Mouse (Mus musculus): ENCODE data around the gene Pacsin2.

Gene Pacsin2

DNA sequence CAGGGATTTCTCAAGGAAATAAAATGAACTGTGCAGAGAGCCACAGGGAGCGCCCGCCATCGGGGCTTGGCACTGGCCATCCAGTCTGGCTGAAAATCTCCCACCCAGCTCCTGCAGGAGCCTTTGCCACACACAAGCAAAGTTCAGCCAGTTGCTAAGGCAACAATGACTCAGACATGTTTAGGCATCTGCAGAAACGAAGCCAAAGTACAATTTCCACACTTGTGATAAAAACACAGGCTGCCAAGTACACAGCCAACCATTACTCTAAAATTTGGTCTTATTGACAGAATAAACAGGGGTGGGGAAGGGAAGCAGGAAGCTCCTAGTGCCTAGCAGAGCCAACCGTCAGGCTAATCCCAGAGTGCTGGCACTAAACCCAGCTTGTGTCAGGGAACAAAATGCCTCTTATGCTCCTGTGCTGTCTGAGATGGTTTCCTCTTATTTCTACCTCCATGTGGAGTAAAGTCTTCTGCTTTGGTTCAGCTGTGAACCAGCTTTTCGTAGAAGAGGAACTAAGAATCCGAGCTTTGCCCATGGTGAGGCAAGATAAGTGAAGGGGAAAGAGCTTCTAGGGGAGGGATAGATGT is 12.7 kb downstream of the Pacsin2 start:
- no peak for DNase-seq (ENCODE audit: low spot score in 2 of 2)

DNA sequence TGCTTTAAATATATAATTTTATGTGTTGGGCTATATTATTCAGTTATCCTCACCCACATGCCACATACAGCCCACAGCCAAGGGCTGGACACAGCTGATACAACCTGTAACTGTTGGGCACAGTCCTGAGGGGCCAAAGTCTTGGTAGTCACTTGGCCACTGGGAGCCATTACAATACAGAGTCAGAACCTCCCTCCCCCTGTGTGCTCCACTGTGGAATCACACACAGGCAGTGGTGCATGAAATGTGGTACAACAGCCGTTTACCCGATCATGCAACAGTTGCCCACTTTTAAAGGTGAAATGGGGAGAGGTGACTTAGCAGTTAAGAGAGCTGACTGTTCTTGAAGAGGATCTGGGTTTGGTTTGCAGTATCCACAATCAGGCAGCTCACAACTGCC is 14.4 kb downstream of the Pacsin2 start:
- no peak for DNase-seq (ENCODE audit: low spot score in 2 of 2)

GRCm38 (mm10) chr15:83448646-83449045 is 15.8 kb downstream of the Pacsin2 start:
- no peak for DNase-seq (ENCODE audit: low spot score in 2 of 2)

DNA sequence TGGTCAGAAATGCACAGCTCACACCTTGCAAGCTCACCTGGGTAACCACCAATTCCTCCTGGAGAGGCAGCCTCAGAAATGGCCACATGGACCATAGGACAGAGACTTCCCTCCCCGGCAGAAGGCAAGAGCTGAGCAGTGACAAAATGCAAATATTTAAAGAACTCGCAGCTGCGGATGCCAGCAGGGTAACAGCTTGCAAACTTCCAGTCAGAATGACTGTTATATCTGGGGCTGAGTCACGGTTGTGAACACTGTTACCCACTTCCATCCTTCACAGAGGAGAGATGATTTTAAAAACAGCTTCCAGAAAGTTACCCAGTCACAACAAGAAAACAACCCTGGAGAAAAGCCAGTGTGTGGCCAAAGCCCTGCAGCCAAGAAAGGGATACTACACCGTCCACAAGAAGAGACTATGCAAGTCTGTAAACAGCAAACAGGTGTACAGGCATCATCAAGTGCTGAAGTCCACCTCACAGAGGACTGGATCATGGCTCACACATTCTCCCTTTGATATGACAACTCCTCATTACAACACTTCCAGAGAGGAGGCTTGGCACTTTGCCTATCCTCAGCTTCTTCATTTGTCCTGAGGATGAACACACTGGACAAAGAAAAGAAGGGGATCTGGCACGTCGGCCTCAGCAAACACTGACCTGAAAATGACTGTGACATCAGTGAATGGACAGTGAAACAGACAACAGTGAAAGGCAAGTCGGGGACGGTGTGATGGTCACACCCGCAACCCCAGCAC is 16.4 kb downstream of the Pacsin2 start:
- peak; percentile 54 to 77 for DNase-seq (ENCODE audit: low spot score in 2 of 2)

GRCm38 (mm10) chr15:83445908-83446307 is 18.5 kb downstream of the Pacsin2 start:
- DNase-seq (ENCODE audit: low spot score in 2 of 2) = no peak

DNA sequence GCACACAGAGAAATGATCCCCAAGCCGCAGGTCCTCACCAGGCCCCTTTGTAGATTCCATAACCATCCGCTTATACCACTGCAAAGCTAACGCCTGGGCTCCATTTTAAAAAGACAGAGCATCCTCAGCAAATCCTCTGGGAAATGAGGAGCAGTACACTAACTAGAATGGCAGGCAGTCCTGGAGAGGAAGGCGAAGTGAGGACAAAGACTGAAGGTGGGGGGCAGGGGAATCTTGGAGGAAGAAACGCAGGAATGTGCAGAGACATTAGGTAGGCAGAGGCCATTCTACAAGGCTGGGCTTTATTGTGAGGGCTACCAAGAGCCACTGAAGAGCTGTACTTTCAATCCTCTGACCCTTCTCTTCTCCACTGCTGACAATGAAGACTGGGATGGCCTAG is 19.0 kb downstream of the Pacsin2 start:
- DNase-seq (ENCODE audit: low spot score in 2 of 2) = no peak

DNA sequence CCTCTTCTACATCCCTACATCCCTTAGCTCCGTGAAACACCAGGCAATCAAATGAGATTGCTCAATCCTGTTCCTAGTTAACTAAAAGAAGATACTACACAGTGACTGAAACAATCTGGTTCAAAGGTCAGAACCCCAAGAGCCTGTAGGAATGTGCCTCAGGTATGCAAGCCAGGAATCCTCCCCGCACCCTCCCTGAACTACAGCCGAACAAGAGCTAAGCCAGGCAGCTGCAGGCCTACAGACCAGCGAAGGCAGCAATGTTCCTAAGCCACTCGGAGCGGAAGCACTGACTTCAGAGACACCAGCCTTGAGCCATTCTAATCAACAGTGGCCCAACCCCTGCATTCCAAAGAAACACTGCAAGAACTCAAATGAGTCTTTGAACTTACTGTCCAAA is 20.0 kb downstream of the Pacsin2 start:
- DNase-seq (ENCODE audit: low spot score in 2 of 2) = no peak

- no peak for DNase-seq (ENCODE audit: low spot score in 2 of 2)
Measured at GRCm38 (mm10) chr15:83442495-83443037, 21.8 kb downstream of the Pacsin2 start.

- DNase-seq (ENCODE audit: low spot score in 2 of 2) = no peak
Measured at GRCm38 (mm10) chr15:83440726-83441125, 23.7 kb downstream of the Pacsin2 start.

DNA sequence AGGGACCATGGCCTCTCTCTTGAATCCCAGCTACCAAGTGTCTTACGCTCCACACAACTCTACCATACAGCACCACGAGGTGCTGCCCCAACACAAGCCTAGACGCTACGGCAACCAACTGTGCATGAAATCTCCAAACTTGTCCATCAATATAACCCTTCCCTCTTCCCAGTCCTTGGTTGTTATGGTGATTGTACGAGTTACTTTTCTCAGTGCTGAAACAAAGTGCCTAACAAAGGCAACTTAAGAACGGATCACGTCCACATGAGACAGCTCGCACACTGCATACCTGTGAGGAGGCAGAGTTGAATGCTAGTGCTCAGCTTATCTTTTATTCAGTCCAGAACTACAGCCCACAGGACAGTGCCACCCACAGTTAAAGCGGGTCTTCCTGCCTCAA is 27.9 kb downstream of the Pacsin2 start:
- no peak for DNase-seq (ENCODE audit: low spot score in 2 of 2)

- DNase-seq (ENCODE audit: low spot score in 2 of 2) = no peak
Measured at GRCm38 (mm10) chr15:83435324-83436090, 28.9 kb downstream of the Pacsin2 start.

DNA sequence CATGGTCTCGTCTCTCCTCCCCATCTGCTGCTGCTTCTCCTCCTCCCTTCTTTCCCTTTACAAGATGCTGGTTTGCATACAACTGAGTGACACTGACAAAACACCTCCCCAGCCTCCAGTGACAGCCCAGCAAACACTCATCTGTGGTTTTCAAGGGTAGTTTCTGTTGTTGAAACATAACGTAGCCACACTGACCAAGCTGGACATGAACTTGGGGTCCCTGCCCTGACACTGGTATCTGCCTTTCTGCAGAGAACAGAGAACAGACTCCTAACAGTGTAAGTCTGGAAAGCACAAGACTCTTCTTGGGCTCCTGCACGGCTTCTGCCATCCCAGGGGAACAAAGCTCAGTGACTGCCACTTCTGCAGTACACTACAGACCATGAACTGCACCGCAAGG is 29.7 kb downstream of the Pacsin2 start:
- no peak for DNase-seq (ENCODE audit: low spot score in 2 of 2)

DNA sequence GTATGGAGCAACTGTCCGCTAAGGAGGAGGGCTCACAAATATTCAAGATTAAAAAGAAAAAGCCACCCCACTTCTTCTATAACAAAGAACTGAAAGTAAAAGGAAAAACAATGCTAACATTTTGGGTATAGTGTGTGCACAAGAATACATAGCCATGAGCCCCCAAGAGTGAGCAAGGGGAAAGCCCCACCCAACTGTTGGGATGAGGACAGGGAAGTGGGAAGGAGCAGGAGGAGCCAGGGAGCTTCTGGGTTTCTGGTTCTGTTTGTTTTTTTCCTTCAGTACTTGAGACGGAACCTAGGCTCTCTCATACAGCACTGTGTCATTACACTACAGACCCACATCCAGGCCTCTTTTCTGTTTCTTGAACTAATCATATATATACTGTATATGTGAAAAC is 31.1 kb downstream of the Pacsin2 start:
- no peak for DNase-seq (ENCODE audit: low spot score in 2 of 2)

DNA sequence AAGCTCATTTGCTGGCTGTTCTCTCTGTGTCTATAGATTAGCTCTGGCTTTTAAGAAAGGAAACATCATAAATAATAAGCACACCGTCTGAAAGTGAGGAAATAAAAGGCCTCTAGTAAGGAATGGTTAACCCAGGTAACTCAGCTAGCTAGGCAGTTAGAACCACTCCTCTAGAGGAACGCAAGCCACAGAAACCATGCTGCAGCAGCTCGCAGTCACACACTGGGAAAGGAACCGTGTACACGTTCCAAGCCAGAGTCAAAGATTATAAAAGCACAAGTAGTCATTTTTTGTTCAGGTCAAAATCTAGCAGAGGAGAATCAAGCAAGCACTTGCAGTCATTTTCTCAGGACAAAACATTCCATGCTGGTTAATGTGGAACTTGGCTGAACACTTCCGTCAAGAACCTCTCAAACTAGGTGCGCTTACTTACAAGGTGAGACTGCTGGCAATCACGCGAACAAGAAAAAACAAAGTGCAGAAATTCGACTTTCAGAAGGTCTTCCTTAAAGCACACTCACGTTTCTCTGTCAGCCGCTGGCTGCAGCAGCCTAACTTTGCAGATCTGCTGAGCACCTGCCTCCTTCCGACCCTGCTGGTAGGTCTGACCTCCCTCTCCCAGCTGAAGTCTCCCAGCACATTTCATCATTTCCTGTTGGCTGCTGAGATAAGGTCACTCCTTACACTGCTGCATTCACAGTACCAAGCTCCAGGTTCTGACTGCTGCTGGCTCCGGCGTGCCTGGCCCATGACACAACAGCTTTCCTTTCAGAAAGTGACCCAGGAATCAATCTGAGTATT is 32.0 kb downstream of the Pacsin2 start:
- DNase-seq (ENCODE audit: low spot score in 2 of 2) = no peak

GRCm38 (mm10) chr15:83430986-83431763 is 33.2 kb downstream of the Pacsin2 start:
- DNase-seq (ENCODE audit: low spot score in 2 of 2) = no peak

DNA sequence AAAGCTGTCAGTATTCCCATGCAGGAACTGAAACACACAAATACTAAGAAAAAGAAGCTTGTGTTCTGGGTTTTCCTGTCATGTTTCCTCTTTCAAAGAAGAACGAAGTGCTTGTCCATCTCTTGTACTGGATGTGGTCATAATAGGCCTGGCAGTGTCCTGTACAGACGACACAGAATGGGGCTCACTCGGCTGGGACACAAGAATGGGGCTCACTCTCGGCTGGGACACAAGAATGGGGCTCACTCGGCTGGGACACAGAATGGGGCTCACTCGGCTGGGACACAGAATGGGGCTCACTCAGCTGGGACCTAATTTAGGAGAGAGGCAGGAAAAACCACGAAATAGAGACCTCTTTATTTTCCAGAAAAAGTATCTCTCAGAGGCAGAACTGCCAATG is 34.0 kb downstream of the Pacsin2 start:
- DNase-seq (ENCODE audit: low spot score in 2 of 2) = no peak

GRCm38 (mm10) chr15:83428586-83428985 is 35.8 kb downstream of the Pacsin2 start:
- no peak for DNase-seq (ENCODE audit: low spot score in 2 of 2)

DNA sequence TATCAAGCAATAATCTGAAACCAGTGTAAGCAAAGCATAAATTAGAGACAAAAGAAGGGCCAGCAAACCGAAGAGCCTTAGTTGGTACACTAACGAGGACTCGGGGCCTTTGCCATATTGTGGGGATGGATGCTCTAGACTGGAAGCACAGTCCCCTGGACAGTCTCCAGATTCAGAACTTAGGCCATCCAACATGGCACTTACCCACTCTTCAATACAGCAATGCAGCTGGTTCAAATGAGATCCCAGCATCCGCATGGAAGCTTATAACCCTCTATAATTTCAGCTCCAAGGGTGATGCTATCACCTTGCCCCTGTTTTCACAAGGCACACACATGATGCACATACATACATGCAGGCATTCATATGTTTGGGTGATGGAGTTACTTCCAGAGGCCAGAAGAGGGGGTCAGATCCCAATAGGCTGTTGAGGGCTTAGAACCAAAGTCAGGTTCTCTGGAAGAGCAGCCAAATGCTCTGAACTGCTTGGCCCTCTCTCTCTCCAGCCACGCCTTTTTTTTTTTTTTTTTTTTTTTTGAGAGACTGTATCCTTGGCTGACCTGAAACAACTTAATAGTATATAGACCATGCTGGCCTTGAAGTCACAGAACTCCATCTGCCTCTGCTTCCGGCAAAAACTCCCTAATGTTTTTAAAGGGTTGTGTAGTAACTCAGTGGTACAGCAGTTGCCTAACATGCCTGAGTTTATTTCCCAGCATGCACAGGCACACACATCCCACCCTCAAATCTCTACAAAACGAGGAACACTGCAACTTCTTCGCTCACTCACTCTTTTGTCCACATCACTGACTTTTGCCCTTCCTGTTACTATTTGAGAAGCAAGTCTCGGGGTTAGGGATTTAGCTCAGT is 36.9 kb downstream of the Pacsin2 start:
- no peak for DNase-seq (ENCODE audit: low spot score in 2 of 2)

DNA sequence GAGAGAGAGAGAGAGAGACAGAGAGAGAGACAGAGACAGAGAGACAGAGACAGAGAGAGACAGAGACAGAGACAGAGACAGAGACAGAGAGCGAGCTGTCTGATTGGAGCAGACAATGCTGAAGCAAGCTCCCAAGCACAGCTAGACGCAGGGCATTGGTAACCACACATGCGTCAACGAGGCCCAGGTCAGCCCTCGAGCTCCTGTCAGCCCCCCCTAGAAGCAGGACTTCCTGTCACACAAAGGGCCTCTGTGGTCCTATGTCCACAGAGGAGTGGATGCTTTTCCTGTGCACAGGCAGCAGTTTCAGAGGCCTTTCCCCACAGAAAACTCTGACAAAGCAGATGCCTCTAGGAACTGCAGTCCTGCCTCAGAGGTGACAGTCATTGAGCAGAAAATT is 38.6 kb downstream of the Pacsin2 start:
- DNase-seq (ENCODE audit: low spot score in 2 of 2) = no peak

GRCm38 (mm10) chr15:83425277-83425676 is 39.1 kb downstream of the Pacsin2 start:
- DNase-seq (ENCODE audit: low spot score in 2 of 2) = no peak

Measured in right cerebral cortex, postnatal 36 days (tissue).